Mouse (Mus musculus): ENCODE data around the gene Mrpl20.

Gene Mrpl20

DNA sequence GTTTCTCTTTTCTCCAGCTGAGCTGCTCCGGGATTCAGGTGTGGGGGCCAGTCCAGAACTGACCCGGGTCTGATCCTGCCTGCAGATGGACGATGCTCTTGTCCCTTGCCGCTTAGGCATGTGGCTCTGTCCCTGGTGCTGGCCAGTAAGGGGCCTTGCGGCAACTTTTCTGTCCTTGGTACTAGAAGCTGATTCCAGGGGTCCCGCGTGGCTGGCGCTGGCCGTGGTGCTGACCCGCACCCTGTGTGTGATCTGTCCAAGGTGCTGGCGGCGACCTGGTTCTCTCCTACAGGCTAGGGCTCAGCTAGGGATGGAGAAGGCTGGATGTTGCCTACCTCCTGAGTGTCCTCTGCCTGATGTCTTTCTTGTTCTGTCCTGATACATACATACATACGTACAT lies 56.6 kb downstream of the Mrpl20 start:
- no peak for DNase-seq
